Mouse (Mus musculus): ENCODE data around the gene Plin5. TPM values are rescaled to one million over a fixed set of nuclear protein-coding genes. Genes with fewer than 3 reads are reported as not detected.

Plin5 gene
- total and polyA plus RNA-seq, 3 experiments: not detected

DNA sequence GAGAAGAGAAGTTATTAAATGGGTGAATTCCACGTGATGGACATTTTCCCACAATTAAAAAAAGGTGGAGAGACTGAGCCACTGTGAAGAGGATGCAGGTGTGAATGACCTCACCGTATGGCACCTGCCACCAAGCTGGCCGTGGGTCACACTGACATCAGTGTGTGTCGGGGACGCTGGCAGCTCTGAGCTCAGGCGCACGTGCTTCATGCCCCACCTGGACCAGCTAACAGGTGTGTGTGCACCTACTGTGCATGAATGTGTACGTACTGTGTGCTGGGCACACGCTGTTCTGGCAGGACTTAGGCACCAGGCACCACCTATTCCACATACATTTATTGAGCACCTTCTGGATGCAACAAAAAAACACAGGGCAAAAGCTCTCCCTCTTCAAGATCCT, 27.1 kb upstream of the Plin5 start:
- peaks cover 0 to 5% of the 10 kb centered on the region in 2 experiments; a peak in 1 of 4 replicates for H3K4me1 ChIP-seq (ENCODE audit: control insufficient read depth in 1 of 2, insufficient read depth in 2 of 2, low read length in 2 of 2)
- TF ChIP-seq POLR2A (IDR thresholded peaks at IDR 0.05; ENCODE audit: control insufficient read depth in 1 of 2, insufficient read depth in 1 of 2, low read depth in 1 of 2, low read length in 2 of 2, poor library complexity in 1 of 2): no peak
- no peak for TF ChIP-seq EP300 (IDR thresholded peaks at IDR 0.05; ENCODE audit: low read depth in 1 of 2, low read length in 2 of 2)
- no peaks in the 10 kb centered on the region for H3K9me3 ChIP-seq (replicated peaks; ENCODE audit: insufficient read depth, low read length)
- peaks cover 3% of the 10 kb centered on the region; the same call in 1 of the 2 replicates for H3K79me2 ChIP-seq (ENCODE audit: control insufficient read depth, insufficient read depth, low read length, poor library complexity)
- 0 out of 4 replicates have a peak, but pooled peaks cover 0 to 2% of the 10 kb centered on the region in 2 experiments for H3K27me3 ChIP-seq (ENCODE audit: control insufficient read depth in 1 of 2, insufficient read depth in 2 of 2, low read length in 2 of 2)
- DNase-seq (ENCODE audit: low read depth, low spot score): no peak
- no peaks in the 10 kb centered on the region for H3K36me3 ChIP-seq (ENCODE audit: control insufficient read depth in 1 of 2, insufficient read depth in 2 of 2, low read length in 2 of 2)
- H3K4me3 ChIP-seq (ENCODE audit: control insufficient read depth in 1 of 2, insufficient read depth in 1 of 2, low read depth in 2 of 2, low read length in 2 of 2): no peak overlapping the region
- no peak overlapping the region for H3K27ac ChIP-seq (ENCODE audit: control insufficient read depth, low read depth, low read length)
- H3K9ac ChIP-seq (ENCODE audit: control insufficient read depth, low read depth, low read length, poor library complexity, severe bottlenecking): no peak overlapping the region

- Histone ChIP-seq H3K9me3 (replicated peaks; ENCODE audit: insufficient read depth, low read length) (no peaks in the 10 kb centered on the region), H3K79me2 (ENCODE audit: control insufficient read depth, insufficient read depth, low read length, poor library complexity) (peaks cover 6% of the 10 kb centered on the region; the same call in 1 of the 2 replicates), H3K36me3 (ENCODE audit: control insufficient read depth in 1 of 2, insufficient read depth in 2 of 2, low read length in 2 of 2) (no peaks in the 10 kb centered on the region), H3K4me3 (ENCODE audit: control insufficient read depth in 1 of 2, insufficient read depth in 1 of 2, low read depth in 2 of 2, low read length in 2 of 2) (peak overlapping the region; percentile 36 to 64), H3K27me3 (ENCODE audit: control insufficient read depth in 1 of 2, insufficient read depth in 2 of 2, low read length in 2 of 2) (no peaks in the 10 kb centered on the region), H3K27ac (ENCODE audit: control insufficient read depth, low read depth, low read length) (no peak overlapping the region), H3K4me1 (ENCODE audit: control insufficient read depth in 1 of 2, insufficient read depth in 2 of 2, low read length in 2 of 2) (peaks cover 0 to 5% of the 10 kb centered on the region in 2 experiments; a peak in 1 of 4 replicates), H3K9ac (ENCODE audit: control insufficient read depth, low read depth, low read length, poor library complexity, severe bottlenecking) (peak overlapping the region; percentile 66)
- peak; percentile 62 for DNase-seq (ENCODE audit: low read depth, low spot score)
- TF ChIP-seq SIN3A (IDR thresholded peaks at IDR 0.05; ENCODE audit: low read length) (peak; percentile 53; the same call in 1 of the 2 replicates), POLR2AphosphoS2 (IDR thresholded peaks at IDR 0.05; ENCODE audit: low read length) (no peak), HCFC1 (IDR thresholded peaks at IDR 0.05; ENCODE audit: low read depth, low read length) (peak; percentile 55; the same call in 1 of the 2 replicates), MYC (IDR thresholded peaks at IDR 0.05; ENCODE audit: low read depth, low read length) (no peak), CHD2 (IDR thresholded peaks at IDR 0.05; ENCODE audit: low read length) (no peak), TBP (IDR thresholded peaks at IDR 0.05; ENCODE audit: low read depth, low read length) (0 out of 2 replicates have a peak, but pooled peaks have one; percentile 21), E2F4 (IDR thresholded peaks at IDR 0.05; ENCODE audit: borderline replicate concordance, low read depth, low read length) (no peak), CHD1 (IDR thresholded peaks at IDR 0.05; ENCODE audit: low read depth, low read length) (no peak), ZNF384 (IDR thresholded peaks at IDR 0.05; ENCODE audit: low read depth, low read length) (no peak), UBTF (IDR thresholded peaks at IDR 0.05; ENCODE audit: borderline replicate concordance, insufficient read depth, low read depth, low read length) (no peak), USF1 (IDR thresholded peaks at IDR 0.05; ENCODE audit: low read depth, low read length) (no peak), GATA1 (IDR thresholded peaks at IDR 0.05; ENCODE audit: low read depth, low read length) (no peak), POLR2A (IDR thresholded peaks at IDR 0.05; ENCODE audit: control insufficient read depth in 1 of 2, insufficient read depth in 1 of 2, low read depth in 1 of 2, low read length in 2 of 2, poor library complexity in 1 of 2) (peak in 1 of 2 experiments; percentile 41; a peak in 1 of 4 replicates), ETS1 (IDR thresholded peaks at IDR 0.05; ENCODE audit: low read depth, low read length) (no peak), ZKSCAN1 (IDR thresholded peaks at IDR 0.05; ENCODE audit: low read depth, low read length) (no peak), CTCF (IDR thresholded peaks at IDR 0.05 in 2 of 3, conservative IDR thresholded peaks at IDR 0.05 in 1 of 3; ENCODE audit: control insufficient read depth in 1 of 3, insufficient read depth in 1 of 3, low read depth in 2 of 3, low read length in 3 of 3, poor library complexity in 1 of 3, severe bottlenecking in 1 of 3) (no peak), TAL1 (IDR thresholded peaks at IDR 0.05; ENCODE audit: low read length) (no peak), NELFE (IDR thresholded peaks at IDR 0.05; ENCODE audit: low read depth, low read length) (no peak), ELF1 (IDR thresholded peaks at IDR 0.05; ENCODE audit: low read depth, low read length) (no peak), MAX (IDR thresholded peaks at IDR 0.05; ENCODE audit: low read length) (no peak), JUND (IDR thresholded peaks at IDR 0.05; ENCODE audit: low read depth, low read length) (no peak), KAT2A (conservative IDR thresholded peaks at IDR 0.05; ENCODE audit: low read depth, low read length) (no peak), MYB (IDR thresholded peaks at IDR 0.05; ENCODE audit: low read depth, low read length) (no peak), POLR2AphosphoS5 (IDR thresholded peaks at IDR 0.05; ENCODE audit: borderline replicate concordance, low read depth, low read length) (no peak), MXI1 (IDR thresholded peaks at IDR 0.05; ENCODE audit: low read depth, low read length) (no peak), SMC3 (IDR thresholded peaks at IDR 0.05; ENCODE audit: low read depth, low read length) (no peak), RAD21 (IDR thresholded peaks at IDR 0.05; ENCODE audit: low read depth, low read length) (no peak), ZMIZ1 (IDR thresholded peaks at IDR 0.05; ENCODE audit: low read depth, low read length) (no peak), MEF2A (IDR thresholded peaks at IDR 0.05; ENCODE audit: extremely low read depth, insufficient replicate concordance, low read depth, low read length, poor library complexity, severe bottlenecking) (no peak)
These were observed 24.6 kb upstream of the Plin5 start for GRCm38 (mm10) chr17:56141702-56142605.
